Mouse (Mus musculus) B cell, adult (primary cell): ENCODE results near the gene Asb12. TPM values are rescaled to one million over a fixed set of nuclear protein-coding genes. Genes with fewer than 3 reads are reported as not detected.

Experiments used
- total RNA-seq: library from RNA; stranded (reverse); gene quantifications from 4 replicates; pipeline ENCODE4 v1.2.4, GENCODE M21; 2023; ENCODE audit not compliant: inconsistent age

Gene Asb12
- total RNA-seq = not detected in 4 replicates

GRCm38 (mm10) chrX:95557887-95558286, at the start of gene Asb12, which contains the start of gene Pfn5:
Gene Asb12, minus strand, starts transcription at chrX:95557987.
Gene Pfn5, plus strand, starts transcription at chrX:95558104.

DNA sequence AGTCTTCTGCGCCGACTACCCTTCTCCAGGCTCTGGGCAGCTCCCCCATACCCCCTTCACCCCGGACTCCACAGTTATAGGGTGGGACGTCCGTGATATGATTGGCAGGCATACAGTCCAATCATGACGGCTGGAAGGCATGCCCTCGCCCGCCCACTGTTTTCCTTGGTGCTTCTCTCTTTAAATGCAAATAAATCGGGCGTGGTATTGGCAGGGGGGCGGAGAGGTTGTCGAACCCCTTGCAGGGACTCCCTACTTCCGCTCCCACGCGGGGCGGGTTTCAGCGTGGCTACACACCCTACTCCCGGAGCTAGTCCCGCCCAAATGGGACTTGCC, 113.0 kb downstream of the Asb12 start, which contains the start of gene Amer1:
Amer1 (minus strand) TSS at position 97 of the 336 bp plus-strand sequence.

Other genes with a start within 250 kb of the Asb12 start
- 4.8 to 6.5 TPM (median 5.6 TPM) in 4 replicates for gene Amer1, start 113.1 kb downstream of the Asb12 start, total RNA-seq
- gene Pfn5, start 117 bp upstream of the Asb12 start, total RNA-seq = not detected in 4 replicates
- 2.7 to 4.1 TPM (median 3.8 TPM) in 4 replicates for gene Zc4h2, start 100.5 kb upstream of the Asb12 start, total RNA-seq
- gene Zc3h12b, start 153.7 kb upstream of the Asb12 start, total RNA-seq = 0.15 to 0.48 TPM (median 0.26 TPM) in 4 replicates